Mouse (Mus musculus): ENCODE results near the gene Ccm2l.

Gene Ccm2l

GRCm38 (mm10) chr2:153065747-153066508 lies at the start of gene Ccm2l:
Gene Ccm2l (plus strand): TSS chr2:153065955.
- DNase-seq (ENCODE audit: low read depth): no peak

- DNase-seq (ENCODE audit: low read depth): no peak
Measured at GRCm38 (mm10) chr2:153016786-153017185, 49.0 kb upstream of the Ccm2l start.

GRCm38 (mm10) chr2:153019355-153019754 lies 46.4 kb upstream of the Ccm2l start:
- no peak for DNase-seq (ENCODE audit: low read depth)

- peak; percentile 38 for DNase-seq (ENCODE audit: low read depth)
Measured at GRCm38 (mm10) chr2:153021163-153021562, 44.6 kb upstream of the Ccm2l start.

- DNase-seq (ENCODE audit: low read depth): no peak
Measured at GRCm38 (mm10) chr2:153022855-153023254, 42.9 kb upstream of the Ccm2l start.

- DNase-seq (ENCODE audit: low read depth): no peak
Measured at GRCm38 (mm10) chr2:153026052-153026451, 39.7 kb upstream of the Ccm2l start.

- DNase-seq (ENCODE audit: low read depth): no peak
Measured at GRCm38 (mm10) chr2:153027501-153027900, 38.3 kb upstream of the Ccm2l start.

GRCm38 (mm10) chr2:153030422-153030821 lies 35.3 kb upstream of the Ccm2l start:
- DNase-seq (ENCODE audit: low read depth): no peak

- DNase-seq (ENCODE audit: low read depth): no peak
Measured at GRCm38 (mm10) chr2:153031126-153032082, 34.4 kb upstream of the Ccm2l start, which contains the start of gene Xkr7. Gene Xkr7 (plus strand): TSS chr2:153031852.

- DNase-seq (ENCODE audit: low read depth): peak; percentile 55
Measured at GRCm38 (mm10) chr2:153032083-153032842, 33.5 kb upstream of the Ccm2l start.

- DNase-seq (ENCODE audit: low read depth): no peak
Measured at GRCm38 (mm10) chr2:153032973-153033372, 32.8 kb upstream of the Ccm2l start.

- no peak for DNase-seq (ENCODE audit: low read depth)
Measured at GRCm38 (mm10) chr2:153033545-153034230, 32.1 kb upstream of the Ccm2l start.

GRCm38 (mm10) chr2:153036690-153037089 lies 29.1 kb upstream of the Ccm2l start:
- DNase-seq (ENCODE audit: low read depth): no peak

- DNase-seq (ENCODE audit: low read depth): no peak
Measured at GRCm38 (mm10) chr2:153043886-153044285, 21.9 kb upstream of the Ccm2l start.

GRCm38 (mm10) chr2:153045884-153046299 lies 19.9 kb upstream of the Ccm2l start:
- DNase-seq (ENCODE audit: low read depth): peak; percentile 11

GRCm38 (mm10) chr2:153047828-153048465 lies 17.8 kb upstream of the Ccm2l start:
- DNase-seq (ENCODE audit: low read depth): peak; percentile 57

- no peak for DNase-seq (ENCODE audit: low read depth)
Measured at GRCm38 (mm10) chr2:153049288-153049996, 16.3 kb upstream of the Ccm2l start.

GRCm38 (mm10) chr2:153049997-153050358 lies 15.8 kb upstream of the Ccm2l start:
- no peak for DNase-seq (ENCODE audit: low read depth)

- no peak for DNase-seq (ENCODE audit: low read depth)
Measured at GRCm38 (mm10) chr2:153051095-153051494, 14.7 kb upstream of the Ccm2l start.

GRCm38 (mm10) chr2:153051537-153051936 lies 14.2 kb upstream of the Ccm2l start:
- DNase-seq (ENCODE audit: low read depth): no peak

Measured in NIH3T3 (cell line).